Mouse (Mus musculus) bone marrow macrophage, adult 2 months (primary cell): ENCODE measurements around the gene 2310022A10Rik. TPM values are rescaled to one million over a fixed set of nuclear protein-coding genes. Genes with fewer than 3 reads are reported as not detected.
"Not testable (repeated sequence)": the region's sequence is repeated elsewhere in the genome, so short reads cannot be mapped to it uniquely, and the experiment has no call there.

ENCODE experiments used
- H3K27ac ChIP-seq: 2 replicates; pipeline ENCODE4 v1.5.1; 2012; ENCODE audit warnings: low read depth, low read length; ENCODE audit not compliant: insufficient read depth
- H3K4me1 ChIP-seq: 2 replicates; pipeline ENCODE4 v1.6.1; 2012; ENCODE audit warnings: low read length; ENCODE audit not compliant: control insufficient read depth, insufficient read depth
- H3K4me3 ChIP-seq: 2 replicates; pipeline ENCODE4 v1.5.1; 2012; ENCODE audit warnings: mild to moderate bottlenecking, low read length, moderate library complexity; ENCODE audit not compliant: insufficient read depth
- CTCF ChIP-seq: IDR thresholded peaks from 2 replicates; pipeline ENCODE4 v1.5.1; 2012; ENCODE audit warnings: low read depth, mild to moderate bottlenecking, low read length, moderate library complexity
- POLR2A ChIP-seq: IDR thresholded peaks from 2 replicates; pipeline ENCODE4 v1.6.1; 2012; ENCODE audit warnings: mild to moderate bottlenecking, low read depth, low read length, borderline replicate concordance
- polyA plus RNA-seq: library from polyadenylated mRNA; stranded (reverse); fragments of >200 nt; gene quantifications from 2 replicates; pipeline ENCODE4 v1.2.4, GENCODE M21; 2012; ENCODE audit not compliant: missing spikeins, insufficient read depth, insufficient read length

2310022A10Rik gene
- polyA plus RNA-seq, 1 experiment = 59.8 TPM

- H3K27ac ChIP-seq = no peak overlapping the region
- H3K4me1 ChIP-seq = peaks cover 23% of the 10 kb centered on the region
- no peak for TF ChIP-seq POLR2A
- no peak for TF ChIP-seq CTCF
- H3K4me3 ChIP-seq = no peak overlapping the region
These were observed 57.8 kb downstream of the 2310022A10Rik start for GRCm38 (mm10) chr7:27610871-27611270.

- H3K4me3 ChIP-seq = no peak overlapping the region
- H3K4me1 ChIP-seq = peaks cover 3% of the 10 kb centered on the region
- no peak for TF ChIP-seq CTCF
- TF ChIP-seq POLR2A = no peak
- no peak overlapping the region for H3K27ac ChIP-seq
These were observed 59.9 kb downstream of the 2310022A10Rik start for GRCm38 (mm10) chr7:27612940-27613339.

- TF ChIP-seq CTCF = no peak
- no peak for TF ChIP-seq POLR2A
- no peaks in the 10 kb centered on the region for H3K4me1 ChIP-seq
- H3K27ac ChIP-seq = no peak overlapping the region
- H3K4me3 ChIP-seq = no peak overlapping the region
These were observed 60.9 kb downstream of the 2310022A10Rik start for GRCm38 (mm10) chr7:27613751-27614499.

- Histone ChIP-seq H3K4me3 (no peak overlapping the region), H3K27ac (no peak overlapping the region), H3K4me1 (no peaks in the 10 kb centered on the region)
- TF ChIP-seq CTCF (no peak), POLR2A (no peak)
These were observed 68.0 kb downstream of the 2310022A10Rik start for GRCm38 (mm10) chr7:27621028-27621427.

- no peaks in the 10 kb centered on the region for H3K4me1 ChIP-seq
- H3K4me3 ChIP-seq = no peak overlapping the region
- no peak for TF ChIP-seq POLR2A
- TF ChIP-seq CTCF = no peak
- no peak overlapping the region for H3K27ac ChIP-seq
These were observed 69.2 kb downstream of the 2310022A10Rik start for GRCm38 (mm10) chr7:27622234-27622633.

- no peak for TF ChIP-seq CTCF
- TF ChIP-seq POLR2A = no peak
- no peak overlapping the region for H3K4me3 ChIP-seq
- H3K4me1 ChIP-seq = no peaks in the 10 kb centered on the region
- H3K27ac ChIP-seq = no peak overlapping the region
These were observed 71.9 kb downstream of the 2310022A10Rik start for GRCm38 (mm10) chr7:27624967-27625366.

DNA sequence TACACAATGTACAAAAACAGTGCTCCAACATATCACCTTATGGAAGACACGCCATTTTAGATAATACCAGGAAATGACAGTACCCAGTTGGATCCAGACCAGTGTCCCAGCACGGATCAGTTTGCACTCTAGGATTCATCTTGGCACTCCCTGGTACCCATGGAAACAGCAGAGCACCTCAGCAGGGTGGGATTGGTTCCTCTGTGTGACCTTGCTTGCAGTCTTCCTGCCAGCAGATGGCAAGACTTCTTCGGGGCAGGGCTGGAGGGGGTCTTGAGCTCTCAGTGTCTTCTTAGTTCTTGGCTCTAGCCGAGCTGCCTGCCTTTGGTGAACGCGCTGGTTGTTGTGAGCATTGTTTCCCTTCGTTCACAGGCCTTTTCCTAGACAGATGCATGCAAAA lies 74.7 kb downstream of the 2310022A10Rik start:
- TF ChIP-seq CTCF = no peak
- TF ChIP-seq POLR2A = no peak
- H3K27ac ChIP-seq = no peak overlapping the region
- H3K4me1 ChIP-seq = no peaks in the 10 kb centered on the region
- no peak overlapping the region for H3K4me3 ChIP-seq

GRCm38 (mm10) chr7:27628190-27628589 lies 75.2 kb downstream of the 2310022A10Rik start:
- TF ChIP-seq CTCF (no peak), POLR2A (no peak)
- Histone ChIP-seq H3K27ac (no peak overlapping the region), H3K4me3 (no peak overlapping the region), H3K4me1 (no peaks in the 10 kb centered on the region)

GRCm38 (mm10) chr7:27628816-27629215 lies 75.8 kb downstream of the 2310022A10Rik start:
- H3K27ac ChIP-seq, H3K4me1 ChIP-seq: not testable (repeated sequence)

DNA sequence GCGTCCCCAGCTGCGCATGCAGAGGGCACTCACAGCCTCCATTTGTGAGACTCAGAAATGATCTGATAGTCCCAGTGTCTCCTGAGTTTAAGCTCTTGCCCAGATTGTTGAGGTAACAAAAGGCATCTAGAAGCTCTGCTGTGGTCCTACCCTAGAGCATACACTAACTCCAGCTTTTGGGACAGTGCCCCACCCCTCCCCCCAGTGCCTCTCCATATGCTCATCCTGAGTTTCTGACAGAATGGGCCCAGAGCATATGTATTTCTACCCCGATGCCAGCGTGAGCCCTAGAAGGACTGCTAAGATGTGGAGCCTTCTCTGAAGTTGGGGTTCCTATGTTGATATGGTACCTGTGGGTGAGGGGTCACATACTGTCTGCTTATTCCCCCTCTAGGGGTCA lies 78.4 kb downstream of the 2310022A10Rik start:
- H3K4me1 ChIP-seq = no peaks in the 10 kb centered on the region
- no peak overlapping the region for H3K4me3 ChIP-seq
- H3K27ac ChIP-seq = no peak overlapping the region
- TF ChIP-seq CTCF (no peak), POLR2A (no peak)

More at GRCm38 (mm10) chr7:27628816-27629215, 75.8 kb downstream of the 2310022A10Rik start:
- H3K4me3 ChIP-seq = not testable (repeated sequence)

Other genes starting within 250 kb of the 2310022A10Rik start
- 0.84 TPM in 1 of 2 replicates, not detected in the other for gene Ltbp4, start 215.5 kb upstream of the 2310022A10Rik start, polyA plus RNA-seq
- gene Shkbp1, start 197.2 kb upstream of the 2310022A10Rik start, polyA plus RNA-seq = 51.0 and 60.8 TPM in 2 replicates
- gene Gm20479, start 195.8 kb upstream of the 2310022A10Rik start, polyA plus RNA-seq = 10.4 TPM in 1 of 2 replicates, not detected in the other
- gene Sptbn4, start 105.5 kb upstream of the 2310022A10Rik start, polyA plus RNA-seq = 0.48 and 0.73 TPM in 2 replicates
- 473 and 496 TPM in 2 replicates for gene Blvrb, start 105.3 kb upstream of the 2310022A10Rik start, polyA plus RNA-seq
- 19.5 and 20.9 TPM in 2 replicates for gene Sertad3, start 79.5 kb upstream of the 2310022A10Rik start, polyA plus RNA-seq
- 22.1 and 24.7 TPM in 2 replicates for gene Sertad1, start 66.3 kb upstream of the 2310022A10Rik start, polyA plus RNA-seq
- gene Prx, start 53.9 kb upstream of the 2310022A10Rik start, polyA plus RNA-seq = 0.57 and 0.68 TPM in 2 replicates
- gene Hipk4, start 30.0 kb upstream of the 2310022A10Rik start, polyA plus RNA-seq = 0.43 TPM in 1 of 2 replicates, not detected in the other
- gene Pld3, start within 50 bp of the 2310022A10Rik start, polyA plus RNA-seq = 397 TPM in 2 replicates
- gene Akt2, start 38.3 kb downstream of the 2310022A10Rik start, polyA plus RNA-seq = 67.1 and 83.5 TPM in 2 replicates
- gene Ttc9b, start 100.7 kb downstream of the 2310022A10Rik start, polyA plus RNA-seq = not detected in 2 replicates
- 12.2 and 12.6 TPM in 2 replicates for gene Map3k10, start 121.4 kb downstream of the 2310022A10Rik start, polyA plus RNA-seq
- gene Zfp607b, start 136.1 kb downstream of the 2310022A10Rik start, polyA plus RNA-seq = 4.8 and 5.6 TPM in 2 replicates
- gene Zfp60, start 178.2 kb downstream of the 2310022A10Rik start, polyA plus RNA-seq = 8.3 and 8.9 TPM in 2 replicates